13 mouse cellular contexts compared by ENCODE assay signal in genomic region chr13:81852309-81852978, GRCm38 (mm10).
DNase-seq lines count a peak whose midpoint lies in the region; ATAC-seq and TF ChIP-seq lines count a peak whose summit lies in the region.
"Had no signal": no experiment of that assay in that cellular context is flagged by ENCODE, and none has a peak within 500 bp of the region (broad histone marks: within the 10 kb centered on the region; RNA-seq: fewer than 3 reads in every experiment).

No protein-coding gene starts in this region.

- DNase-seq in lung, embryonic 14.5 days = no peak
- DNase-seq in lung, postnatal 36 days = no peak
- peak; percentile 44 for DNase-seq in MEL-GATA-1-ER (ENCODE audit: extremely low read depth, low read depth)
- DNase-seq in embryo, embryonic 11 days = peak; percentile 25
- DNase-seq in liver, postnatal 0 days = peak; percentile 58
- DNase-seq in kidney, postnatal 4 days = no peak
- DNase-seq in urinary bladder, postnatal 14 days (ENCODE audit: low spot score) = no peak
- DNase-seq: right cerebral cortex, postnatal 14 days had no signal

- H3K27me3 ChIP-seq in lung, embryonic 14.5 days (ENCODE audit: insufficient read depth, low read length) = no peaks in the 10 kb centered on the region
- H3K27me3 ChIP-seq in liver, postnatal 0 days (ENCODE audit: insufficient read depth, low read length) = no peaks in the 10 kb centered on the region
- no peaks in the 10 kb centered on the region for H3K27me3 ChIP-seq in forebrain, embryonic 16.5 days (replicated peaks; ENCODE audit: control insufficient read depth, insufficient read depth, low read length)
- H3K27me3 ChIP-seq: heart, embryonic 15.5 days; neural tube, embryonic 12.5 days had no signal

- H3K27ac ChIP-seq in lung, embryonic 14.5 days (ENCODE audit: low read depth) = no peak overlapping the region
- peak overlapping the region; percentile 66 for H3K27ac ChIP-seq in liver, postnatal 0 days (ENCODE audit: low read depth)
- H3K27ac ChIP-seq in forebrain, embryonic 16.5 days (ENCODE audit: low read length) = no peak overlapping the region
- H3K27ac ChIP-seq: heart, embryonic 15.5 days; neural tube, embryonic 12.5 days had no signal

- no peaks in the 10 kb centered on the region for H3K9me3 ChIP-seq in lung, embryonic 14.5 days (ENCODE audit: low read depth, low read length)
- no peaks in the 10 kb centered on the region for H3K9me3 ChIP-seq in liver, postnatal 0 days (ENCODE audit: low read length)
- H3K9me3 ChIP-seq in forebrain, embryonic 16.5 days (ENCODE audit: control insufficient read depth, low read length) = no peaks in the 10 kb centered on the region
- H3K9me3 ChIP-seq: heart, embryonic 15.5 days; neural tube, embryonic 12.5 days had no signal

- peak; percentile 67 for TF ChIP-seq EP300 in liver, postnatal 0 days (IDR thresholded peaks at IDR 0.05; ENCODE audit: low read depth)

- H3K36me3 ChIP-seq in lung, embryonic 14.5 days (ENCODE audit: insufficient read depth) = no peaks in the 10 kb centered on the region
- H3K36me3 ChIP-seq in liver, postnatal 0 days (replicated peaks; ENCODE audit: insufficient read depth, low read length) = no peaks in the 10 kb centered on the region
- no peaks in the 10 kb centered on the region for H3K36me3 ChIP-seq in forebrain, embryonic 16.5 days (ENCODE audit: control insufficient read depth, insufficient read depth)
- H3K36me3 ChIP-seq: heart, embryonic 15.5 days; neural tube, embryonic 12.5 days had no signal

- TF ChIP-seq CTCF in lung, embryonic 14.5 days (IDR thresholded peaks at IDR 0.05; ENCODE audit: low read depth) = no peak
- no peak for TF ChIP-seq CTCF in liver, postnatal 0 days (IDR thresholded peaks at IDR 0.05; ENCODE audit: low read depth)

- H3K4me1 ChIP-seq in lung, embryonic 14.5 days (ENCODE audit: insufficient read depth) = no peaks in the 10 kb centered on the region
- H3K4me1 ChIP-seq in liver, postnatal 0 days (ENCODE audit: insufficient read depth) = no peaks in the 10 kb centered on the region
- H3K4me1 ChIP-seq in forebrain, embryonic 16.5 days (replicated peaks; ENCODE audit: control insufficient read depth, insufficient read depth, low read length) = no peaks in the 10 kb centered on the region
- H3K4me1 ChIP-seq: neural tube, embryonic 12.5 days had no signal

- ATAC-seq in lung, embryonic 14.5 days (ENCODE audit: insufficient read depth) = peak; percentile 41; the same call in 1 of the 2 replicates
- peak; percentile 99 for ATAC-seq in liver, postnatal 0 days
- ATAC-seq in forebrain, embryonic 16.5 days = no peak
- ATAC-seq: inflammation-experienced regulatory T-cells, adult 6 months had no signal

- WGBS in lung, embryonic 14.5 days = 57% methylated on average over 2 of the region's 2 CpGs
- WGBS in liver, postnatal 0 days (ENCODE audit: insufficient replicate concordance) = 25% methylated on average over 2 of the region's 2 CpGs
- WGBS in forebrain, embryonic 16.5 days = 65% methylated on average over 2 of the region's 2 CpGs

- no peak overlapping the region for H3K9ac ChIP-seq in lung, embryonic 14.5 days
- H3K9ac ChIP-seq in liver, postnatal 0 days (replicated peaks) = no peak overlapping the region
- H3K9ac ChIP-seq in forebrain, embryonic 16.5 days (replicated peaks; ENCODE audit: low read depth, low read length) = no peak overlapping the region
- H3K9ac ChIP-seq: heart, embryonic 15.5 days; neural tube, embryonic 12.5 days had no signal

- H3K4me2 ChIP-seq in lung, embryonic 14.5 days = no peak overlapping the region
- H3K4me2 ChIP-seq in liver, postnatal 0 days (ENCODE audit: low read depth, low read length) = 0 out of 2 replicates have a peak overlapping the region, but pooled peaks have one; percentile 28
- H3K4me2 ChIP-seq in forebrain, embryonic 16.5 days (ENCODE audit: low read length) = no peak overlapping the region
- H3K4me2 ChIP-seq: heart, embryonic 15.5 days; midbrain, embryonic 11.5 days; neural tube, embryonic 12.5 days had no signal

- H3K4me3 ChIP-seq in lung, embryonic 14.5 days (ENCODE audit: low read depth, low read length) = no peak overlapping the region
- no peak overlapping the region for H3K4me3 ChIP-seq in liver, postnatal 0 days (ENCODE audit: low read depth, low read length)
- H3K4me3 ChIP-seq in forebrain, embryonic 16.5 days (replicated peaks; ENCODE audit: low read length) = no peak overlapping the region
- H3K4me3 ChIP-seq: heart, embryonic 15.5 days; neural tube, embryonic 12.5 days had no signal

Comparison
In these comparisons a context has a peak if more than half of its experiments do, and no peak if none do; other contexts are left out.
1. DNase-seq: peak in MEL-GATA-1-ER (single experiment), embryo, embryonic 11 days (single experiment) and liver, postnatal 0 days (single experiment); none in lung, embryonic 14.5 days (single experiment), lung, postnatal 36 days (single experiment), kidney, postnatal 4 days (0 of 2) and urinary bladder, postnatal 14 days (single experiment).